Mouse (Mus musculus): ENCODE data around the gene Tprn. TPM values are rescaled to one million over a fixed set of nuclear protein-coding genes. Genes with fewer than 3 reads are reported as not detected.

The Tprn gene
- polyA plus RNA-seq, 1 experiment from 2014 or later = 8.2 TPM

DNA sequence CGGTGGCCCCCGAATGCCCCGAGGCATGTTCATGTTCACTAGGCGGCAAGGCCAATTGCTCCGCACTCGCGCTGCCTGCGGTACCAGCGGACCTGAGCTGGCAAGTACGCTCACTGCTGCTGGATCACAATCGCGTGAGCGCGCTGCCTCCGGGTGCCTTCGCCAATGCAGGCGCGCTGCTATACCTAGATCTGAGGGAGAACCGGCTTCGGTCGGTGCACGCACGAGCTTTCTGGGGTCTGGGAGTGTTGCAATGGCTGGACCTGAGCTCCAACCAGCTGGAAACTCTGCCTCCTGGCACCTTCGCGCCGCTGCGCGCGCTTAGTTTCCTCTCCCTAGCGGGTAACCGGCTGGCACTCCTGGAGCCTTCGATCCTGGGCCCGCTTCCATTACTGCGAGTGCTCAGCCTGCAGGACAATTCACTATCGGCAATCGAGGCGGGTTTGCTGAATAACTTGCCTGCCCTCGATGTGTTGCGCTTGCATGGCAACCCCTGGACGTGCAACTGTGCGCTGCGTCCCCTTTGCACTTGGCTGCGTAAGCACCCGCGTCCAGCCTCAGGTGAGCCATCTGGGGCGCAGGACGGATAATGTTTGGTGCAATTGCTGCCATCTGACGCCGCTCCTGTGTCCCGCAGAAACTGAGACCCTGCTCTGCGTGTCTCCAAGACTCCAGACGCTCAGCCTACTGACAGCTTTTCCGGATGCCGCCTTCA is 27.8 kb downstream of the Tprn start:
- Histone ChIP-seq H3K9me3 (no peaks in the 10 kb centered on the region), H3K4me3 (peak overlapping the region; percentile 24), H3K27ac (no peak overlapping the region), H3K4me1 (peaks cover 24% of the 10 kb centered on the region), H3K36me3 (peaks cover 13% of the 10 kb centered on the region), H3K4me2 (replicated peaks) (peak overlapping the region; percentile 47), H3K9ac (no peak overlapping the region), H3K27me3 (peaks cover 95% of the 10 kb centered on the region)
- ATAC-seq (ENCODE audit: low FRiP score, low read depth) = no peak
- WGBS = 2% methylated on average over 54 of the region's 54 CpGs

DNA sequence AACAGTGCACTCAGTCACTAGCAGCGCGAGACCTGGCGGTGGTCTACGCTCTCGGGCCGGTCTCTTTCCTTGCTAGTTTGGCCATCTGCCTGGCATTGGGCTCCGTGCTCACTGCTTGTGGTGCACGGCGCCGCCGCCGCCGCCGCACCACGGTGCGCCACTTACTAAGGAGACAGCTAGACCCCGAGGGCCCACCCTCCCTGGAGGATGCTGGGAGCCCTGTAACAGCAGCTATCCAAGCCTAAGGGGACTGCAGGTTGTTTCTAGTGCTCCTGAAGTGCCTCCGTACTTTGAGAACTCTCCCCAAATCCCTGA is 28.4 kb downstream of the Tprn start:
- whole genome bisulfite sequencing = 1% methylated on average over 18 of the region's 18 CpGs
- Histone ChIP-seq H3K27me3 (peaks cover 100% of the 10 kb centered on the region), H3K4me3 (peak overlapping the region; percentile 24), H3K9ac (no peak overlapping the region), H3K9me3 (no peaks in the 10 kb centered on the region), H3K27ac (no peak overlapping the region), H3K4me1 (peaks cover 24% of the 10 kb centered on the region), H3K4me2 (replicated peaks) (peak overlapping the region; percentile 47), H3K36me3 (peaks cover 8% of the 10 kb centered on the region)
- ATAC-seq (ENCODE audit: low FRiP score, low read depth) = no peak

DNA sequence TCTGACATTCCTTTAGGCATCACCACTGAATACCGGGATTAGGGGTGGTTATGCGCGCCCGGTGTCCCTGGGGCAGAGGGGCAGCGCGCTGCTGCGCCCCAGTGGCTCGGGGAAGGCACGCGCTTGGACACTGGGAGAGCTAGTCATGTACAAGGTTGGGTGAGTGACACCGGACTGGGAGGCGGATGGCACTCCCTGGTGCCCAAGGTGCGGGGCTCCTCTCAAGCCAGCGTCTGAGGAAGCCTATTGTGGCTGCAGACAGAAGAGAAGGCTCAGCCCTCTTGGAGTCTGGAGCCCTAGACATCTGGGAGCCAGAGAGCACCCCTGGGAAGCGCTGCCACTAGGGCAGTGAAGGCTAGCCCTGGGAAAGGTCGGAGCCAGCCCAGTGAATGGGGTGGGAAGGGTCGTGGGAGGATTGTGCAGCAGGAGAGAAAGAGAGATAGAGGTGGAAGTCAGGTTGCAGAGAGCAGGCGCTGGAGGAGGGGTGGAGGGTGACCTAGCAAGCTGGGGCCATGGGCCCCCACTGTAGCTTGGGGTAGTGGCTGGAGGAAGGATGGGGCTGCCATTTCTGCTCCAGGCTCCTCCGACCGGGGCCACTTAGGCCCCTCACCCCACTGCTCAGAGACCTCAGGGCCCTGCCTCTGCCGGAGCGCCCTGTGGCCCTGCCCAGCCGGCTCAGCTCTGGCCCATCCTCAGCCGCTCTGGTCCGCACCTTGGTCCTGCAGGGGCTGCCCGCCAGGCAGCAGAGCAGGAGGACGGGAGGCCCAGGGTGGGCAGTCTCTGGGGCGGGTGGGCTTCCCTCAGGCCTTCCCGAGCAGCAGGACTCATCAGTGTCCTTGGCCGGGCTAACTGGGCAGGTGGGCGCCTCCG is 29.0 kb downstream of the Tprn start:
- H3K27me3 ChIP-seq = peaks cover 100% of the 10 kb centered on the region
- ATAC-seq (ENCODE audit: low FRiP score, low read depth) = no peak
- 7% methylated on average over 32 of the region's 32 CpGs for WGBS
- H3K4me3 ChIP-seq = peak overlapping the region; percentile 33
- peak overlapping the region; percentile 59 for H3K4me2 ChIP-seq (replicated peaks)
- peaks cover 1% of the 10 kb centered on the region for H3K36me3 ChIP-seq
- H3K27ac ChIP-seq = no peak overlapping the region
- H3K4me1 ChIP-seq = peaks cover 24% of the 10 kb centered on the region
- no peaks in the 10 kb centered on the region for H3K9me3 ChIP-seq
- H3K9ac ChIP-seq = no peak overlapping the region

DNA sequence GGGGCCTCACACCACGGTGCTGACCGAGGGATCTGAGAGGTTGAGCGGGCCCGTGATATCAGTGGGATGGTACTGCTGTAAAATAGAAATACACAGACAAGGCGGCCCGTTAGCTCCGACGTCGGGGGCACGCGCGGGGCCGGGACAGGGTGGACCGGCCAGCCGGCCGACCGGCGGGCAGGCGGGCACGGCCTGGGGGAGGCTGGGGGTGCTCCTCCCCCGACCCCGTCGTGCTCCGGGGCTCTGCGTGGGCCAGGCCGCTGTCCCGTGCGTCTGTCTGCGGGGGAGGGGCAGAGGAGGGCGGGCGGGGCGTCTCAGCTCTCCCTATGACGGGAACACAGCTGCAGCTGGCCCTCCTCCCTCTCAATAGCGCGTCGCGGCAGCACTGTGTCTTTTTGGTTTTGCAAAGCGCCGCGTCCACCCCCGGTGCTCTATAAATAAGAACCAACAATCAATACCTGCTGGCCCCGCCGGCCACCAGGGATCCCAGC is 29.7 kb downstream of the Tprn start:
- peak; percentile 42; the same call in 1 of the 2 replicates for ATAC-seq (ENCODE audit: low FRiP score, low read depth)
- WGBS = 9% methylated on average over 37 of the region's 43 CpGs
- Histone ChIP-seq H3K4me1 (peaks cover 24% of the 10 kb centered on the region), H3K4me3 (peak overlapping the region; percentile 33), H3K9ac (peak overlapping the region; percentile 48; the same call in 1 of the 2 replicates), H3K27me3 (peaks cover 100% of the 10 kb centered on the region), H3K27ac (no peak overlapping the region), H3K9me3 (no peaks in the 10 kb centered on the region), H3K4me2 (replicated peaks) (peak overlapping the region; percentile 59), H3K36me3 (no peaks in the 10 kb centered on the region)

DNA sequence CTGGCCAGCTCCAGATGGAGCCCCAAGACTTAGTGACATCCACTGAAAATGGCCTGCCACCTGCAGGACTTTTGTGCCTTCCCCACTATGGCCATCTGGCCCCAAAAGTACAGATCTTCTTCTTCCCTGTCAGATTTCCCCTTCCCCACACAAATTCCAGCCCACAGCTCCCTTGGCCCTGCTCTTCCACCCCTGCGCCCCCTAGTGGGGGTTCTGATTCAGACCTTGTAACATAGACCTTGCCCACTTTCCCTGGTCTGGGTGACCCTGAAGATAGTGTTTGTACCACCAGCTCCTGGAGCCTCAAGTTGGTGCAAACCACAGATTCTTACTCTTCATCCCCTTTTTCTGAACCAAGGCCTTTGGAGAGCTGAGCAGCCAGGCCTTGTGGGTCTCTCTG is 30.4 kb downstream of the Tprn start:
- no peak for ATAC-seq (ENCODE audit: low FRiP score, low read depth)
- Histone ChIP-seq H3K27me3 (peaks cover 99% of the 10 kb centered on the region), H3K4me3 (no peak overlapping the region; the same call in 1 of the 2 replicates), H3K4me2 (replicated peaks) (peak overlapping the region; percentile 59), H3K4me1 (peaks cover 24% of the 10 kb centered on the region), H3K27ac (no peak overlapping the region), H3K9ac (0 out of 2 replicates have a peak overlapping the region, but pooled peaks have one; percentile 13), H3K36me3 (no peaks in the 10 kb centered on the region), H3K9me3 (no peaks in the 10 kb centered on the region)
- WGBS = 0% methylated on average over 1 of the region's 1 CpGs

DNA sequence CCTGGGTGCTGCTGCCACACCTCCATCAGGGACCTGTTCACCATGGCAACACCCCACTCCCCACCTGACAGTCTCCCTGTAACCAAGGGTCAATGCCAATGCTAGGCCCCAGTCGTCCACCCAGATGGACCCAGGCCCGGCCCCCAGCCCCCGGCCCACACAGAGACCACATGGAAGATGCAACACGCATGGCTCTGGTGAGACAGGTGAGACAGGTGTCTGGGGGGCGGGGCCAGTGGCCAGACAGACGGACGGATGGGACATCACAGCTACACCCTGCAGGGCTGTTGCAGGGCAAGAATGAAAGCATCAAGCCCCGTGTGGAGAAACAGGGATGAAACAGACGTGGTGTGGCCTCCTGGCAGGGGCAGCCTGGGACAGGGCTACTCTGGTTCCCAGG is 31.3 kb downstream of the Tprn start:
- H3K9ac ChIP-seq = no peak overlapping the region
- no peak for ATAC-seq (ENCODE audit: low FRiP score, low read depth)
- H3K9me3 ChIP-seq = no peaks in the 10 kb centered on the region
- H3K27ac ChIP-seq = no peak overlapping the region
- WGBS = 72% methylated on average over 9 of the region's 9 CpGs
- no peaks in the 10 kb centered on the region for H3K36me3 ChIP-seq
- peaks cover 95% of the 10 kb centered on the region for H3K27me3 ChIP-seq
- peaks cover 24% of the 10 kb centered on the region for H3K4me1 ChIP-seq
- H3K4me2 ChIP-seq (replicated peaks) = no peak overlapping the region
- no peak overlapping the region for H3K4me3 ChIP-seq

DNA sequence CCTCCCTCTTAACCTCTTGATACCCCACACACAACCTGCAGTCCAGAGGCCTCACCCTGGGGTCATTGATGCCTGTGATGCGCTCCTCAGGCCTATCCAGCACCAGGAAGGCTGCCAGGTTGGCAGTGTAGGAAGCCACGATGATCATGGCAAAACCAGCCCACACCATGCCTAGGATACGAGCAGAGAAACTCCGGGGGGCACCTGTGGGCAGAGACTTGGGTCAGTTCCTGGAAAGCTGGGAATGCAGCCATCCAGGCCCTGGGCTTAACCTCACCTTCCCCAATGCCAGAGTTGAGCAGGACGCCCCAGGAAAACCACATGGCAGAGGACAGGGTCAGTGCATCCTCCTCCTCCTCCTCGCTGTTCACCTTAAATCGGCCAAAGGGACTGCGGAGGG is 34.7 kb downstream of the Tprn start:
- no peak overlapping the region for H3K27ac ChIP-seq
- 75% methylated on average over 8 of the region's 8 CpGs for WGBS
- peaks cover 5% of the 10 kb centered on the region for H3K4me1 ChIP-seq
- H3K4me2 ChIP-seq (replicated peaks) = no peak overlapping the region
- ATAC-seq (ENCODE audit: low FRiP score, low read depth) = no peak
- H3K36me3 ChIP-seq = no peaks in the 10 kb centered on the region
- H3K9me3 ChIP-seq = no peaks in the 10 kb centered on the region
- H3K9ac ChIP-seq = no peak overlapping the region
- peaks cover 70% of the 10 kb centered on the region for H3K27me3 ChIP-seq
- H3K4me3 ChIP-seq = no peak overlapping the region

DNA sequence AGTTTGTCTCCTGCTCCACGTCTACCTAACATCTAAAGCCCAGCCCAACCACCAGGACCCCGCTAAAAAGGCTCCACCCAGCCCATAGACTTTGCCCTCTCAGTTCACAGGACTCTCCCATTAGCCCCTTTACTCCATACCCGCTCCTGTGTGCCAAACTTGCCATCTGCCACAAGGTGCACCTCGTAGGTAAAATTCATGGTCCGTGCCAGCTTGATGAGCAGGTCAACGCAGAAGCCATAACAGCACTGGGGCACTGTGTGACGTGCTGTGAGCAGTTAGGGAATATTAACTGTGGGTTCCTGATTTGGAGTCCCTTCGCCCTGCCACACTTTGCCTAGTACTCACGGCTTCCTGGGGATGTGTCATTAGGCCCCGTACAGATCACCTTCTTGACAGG is 35.6 kb downstream of the Tprn start:
- Histone ChIP-seq H3K27ac (no peak overlapping the region), H3K4me1 (no peaks in the 10 kb centered on the region), H3K27me3 (peaks cover 66% of the 10 kb centered on the region), H3K9ac (no peak overlapping the region), H3K4me2 (replicated peaks) (no peak overlapping the region), H3K4me3 (no peak overlapping the region), H3K36me3 (no peaks in the 10 kb centered on the region), H3K9me3 (no peaks in the 10 kb centered on the region)
- WGBS = 86% methylated on average over 10 of the region's 10 CpGs
- ATAC-seq (ENCODE audit: low FRiP score, low read depth) = no peak

DNA sequence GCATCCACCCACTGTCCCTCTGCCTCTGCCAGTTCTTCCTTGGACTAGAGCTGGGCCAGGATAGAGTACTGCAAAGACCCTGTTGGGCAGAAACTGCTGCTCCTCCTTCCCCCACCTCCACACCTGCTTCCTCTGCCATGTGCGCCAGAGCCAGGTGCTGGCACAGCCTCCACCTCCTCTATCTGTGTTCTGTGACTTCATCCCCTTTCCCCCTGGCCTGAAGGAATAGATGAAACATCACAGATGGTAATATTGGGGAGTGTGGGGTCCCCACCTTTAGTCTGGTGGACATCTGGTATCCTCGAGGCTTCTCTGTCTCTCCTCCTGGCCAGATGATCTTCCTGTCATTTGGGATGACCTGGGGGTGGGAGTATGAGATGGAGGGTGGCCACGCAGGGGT is 41.0 kb downstream of the Tprn start:
- H3K4me1 ChIP-seq = peaks cover 5% of the 10 kb centered on the region; the same call in 1 of the 2 replicates
- H3K36me3 ChIP-seq = no peaks in the 10 kb centered on the region
- H3K9me3 ChIP-seq = no peaks in the 10 kb centered on the region
- no peak for ATAC-seq (ENCODE audit: low FRiP score, low read depth)
- H3K27me3 ChIP-seq = peaks cover 66% of the 10 kb centered on the region
- no peak overlapping the region for H3K4me2 ChIP-seq (replicated peaks)
- no peak overlapping the region for H3K4me3 ChIP-seq
- 66% methylated on average over 3 of the region's 3 CpGs for WGBS
- H3K9ac ChIP-seq = no peak overlapping the region
- no peak overlapping the region for H3K27ac ChIP-seq

DNA sequence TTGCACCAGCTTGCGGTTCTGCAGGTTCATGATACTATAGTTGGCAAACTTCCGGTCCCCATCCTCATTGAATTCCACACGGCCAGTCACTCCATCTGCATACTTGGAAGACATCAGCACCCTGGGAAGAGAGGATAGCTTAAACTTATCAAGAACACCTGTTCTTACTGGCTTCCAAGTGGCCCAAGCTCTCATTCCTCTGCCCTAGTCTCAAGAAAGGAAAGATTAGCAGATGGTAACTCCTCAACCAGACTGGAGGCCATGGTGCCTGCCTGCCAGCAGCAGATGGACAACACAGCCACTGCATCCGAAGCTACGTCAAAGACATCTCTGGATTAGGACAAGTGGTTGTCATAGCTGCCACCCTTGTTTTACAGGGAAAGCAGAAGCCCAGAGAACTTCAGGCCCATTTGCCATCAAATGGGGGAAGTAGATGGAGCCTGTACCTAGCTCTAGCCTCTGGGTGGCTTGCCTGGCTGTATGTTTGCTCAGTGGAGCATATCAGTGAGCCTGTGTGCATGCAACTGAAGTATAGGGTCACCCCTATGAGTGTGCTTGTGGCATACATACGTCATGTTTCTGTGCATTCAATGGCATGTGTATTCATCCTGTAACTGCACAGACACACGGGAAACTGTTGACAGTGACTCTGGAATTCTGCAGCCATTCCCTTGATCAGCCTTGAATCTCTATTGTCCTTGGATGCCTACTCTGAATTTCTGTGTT is 41.7 kb downstream of the Tprn start:
- Histone ChIP-seq H3K9ac (no peak overlapping the region), H3K4me2 (replicated peaks) (peak overlapping the region; percentile 86), H3K4me1 (peaks cover 5% of the 10 kb centered on the region; the same call in 1 of the 2 replicates), H3K27ac (no peak overlapping the region), H3K9me3 (no peaks in the 10 kb centered on the region), H3K36me3 (no peaks in the 10 kb centered on the region), H3K4me3 (peak overlapping the region; percentile 50; the same call in 1 of the 2 replicates), H3K27me3 (peaks cover 72% of the 10 kb centered on the region)
- ATAC-seq (ENCODE audit: low FRiP score, low read depth) = no peak
- 73% methylated on average over 7 of the region's 7 CpGs for WGBS

DNA sequence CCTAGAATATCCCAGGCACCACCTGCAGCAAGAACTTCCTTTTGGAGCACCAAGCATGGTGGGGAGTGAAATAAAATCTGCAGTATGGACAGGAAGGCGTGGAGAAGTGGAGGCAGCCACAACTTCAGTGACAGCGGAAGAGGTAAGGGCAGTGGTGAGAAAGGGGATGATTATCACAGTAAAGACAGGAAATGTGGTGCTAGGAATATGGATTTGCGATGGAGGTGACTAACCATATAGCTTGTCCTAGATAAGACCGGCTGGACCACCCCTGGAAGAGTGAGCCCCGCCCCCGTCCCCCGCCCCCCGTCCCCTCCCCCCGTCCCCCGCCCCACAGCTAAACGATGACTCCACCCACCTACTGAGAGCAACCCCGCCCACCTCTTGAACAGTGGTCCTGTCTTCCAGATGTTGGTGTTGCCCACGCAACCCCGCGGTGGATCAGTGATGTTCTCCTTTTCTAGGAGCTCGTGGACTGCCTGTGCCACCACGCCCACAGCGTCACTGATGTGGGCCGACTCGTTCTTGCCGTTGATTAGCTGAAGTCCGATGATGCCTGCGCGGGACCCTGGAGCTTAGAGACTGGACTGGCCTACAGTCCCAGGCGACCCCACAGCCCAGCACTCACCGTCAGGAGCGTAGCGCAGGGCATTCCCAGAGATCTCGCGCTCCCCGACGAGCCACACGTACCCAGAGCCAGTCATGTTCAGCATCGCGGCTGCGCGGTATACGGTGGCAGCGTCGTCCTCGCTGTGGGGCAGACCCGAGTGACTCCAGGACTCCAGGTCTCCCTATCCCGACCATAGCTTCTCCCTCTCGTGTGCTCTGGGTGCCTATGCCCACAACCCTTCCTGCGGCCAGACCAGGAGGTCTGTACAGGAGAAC is 42.5 kb downstream of the Tprn start:
- Histone ChIP-seq H3K27ac (no peak overlapping the region), H3K27me3 (peaks cover 80% of the 10 kb centered on the region), H3K9ac (peak overlapping the region; percentile 59), H3K9me3 (no peaks in the 10 kb centered on the region), H3K36me3 (no peaks in the 10 kb centered on the region), H3K4me3 (peak overlapping the region; percentile 50), H3K4me1 (peaks cover 5% of the 10 kb centered on the region; the same call in 1 of the 2 replicates), H3K4me2 (replicated peaks) (peak overlapping the region; percentile 86)
- ATAC-seq (ENCODE audit: low FRiP score, low read depth) = peak; percentile 48
- WGBS = 2% methylated on average over 37 of the region's 45 CpGs

Data from limb, embryonic 13.5 days (tissue).